In genomic region chr12:104751331-104751813, GRCm38 (mm10) we compare ENCODE assay signal across 8 mouse cellular contexts. TPM values are rescaled to one million over a fixed set of nuclear protein-coding genes. Genes with fewer than 3 reads are reported as not detected.
DNase-seq lines count a peak whose midpoint lies in the region; ATAC-seq lines count a peak whose summit lies in the region.

No protein-coding gene starts in this region.

- H3K9me3 ChIP-seq in kidney, embryonic 15.5 days (replicated peaks), result no peaks in the 10 kb centered on the region
- no peaks in the 10 kb centered on the region for H3K9me3 ChIP-seq in megakaryocyte, embryonic 14.5 days
- no peaks in the 10 kb centered on the region for H3K9me3 ChIP-seq in stomach, embryonic 14.5 days (ENCODE audit: control insufficient read depth, low read depth, low read length)

- peak overlapping the region; percentile 92 for H3K4me3 ChIP-seq in kidney, embryonic 15.5 days (replicated peaks)
- peak overlapping the region; percentile 95 for H3K4me3 ChIP-seq in megakaryocyte, embryonic 14.5 days (replicated peaks)
- H3K4me3 ChIP-seq in stomach, embryonic 14.5 days (ENCODE audit: low read depth, low read length), result peak overlapping the region; percentile 85

- H3K36me3 ChIP-seq in kidney, embryonic 15.5 days, result peaks cover 9% of the 10 kb centered on the region; the same call in 1 of the 2 replicates
- peaks cover 21% of the 10 kb centered on the region for H3K36me3 ChIP-seq in megakaryocyte, embryonic 14.5 days (replicated peaks; ENCODE audit: low read length)
- H3K36me3 ChIP-seq in stomach, embryonic 14.5 days (ENCODE audit: control insufficient read depth, insufficient read depth, low read length), result no peaks in the 10 kb centered on the region

- WGBS in kidney, embryonic 15.5 days, result under 1% methylated on average over 45 of the region's 52 CpGs
- WGBS in stomach, embryonic 14.5 days, result under 1% methylated on average over 52 of the region's 52 CpGs

- peak overlapping the region; percentile 96 for H3K27ac ChIP-seq in kidney, embryonic 15.5 days
- peak overlapping the region; percentile 84 for H3K27ac ChIP-seq in stomach, embryonic 14.5 days (ENCODE audit: low read length)

- DNase-seq in frontal cortex, adult 2 months (ENCODE audit: extremely low spot score in 1 of 2, low spot score in 1 of 2), result no peak
- peak; percentile 20 for DNase-seq in 3T3-L1 (ENCODE audit: low read depth, low spot score)
- peak; percentile 78 to 81 for DNase-seq in cerebellum, postnatal 10 days
- peak; percentile 38 for DNase-seq in gastrocnemius, postnatal 25 days

- H3K9ac ChIP-seq in kidney, embryonic 15.5 days, result peak overlapping the region; percentile 92
- H3K9ac ChIP-seq in stomach, embryonic 14.5 days (replicated peaks; ENCODE audit: low read depth, low read length), result peak overlapping the region; percentile 95

- peak; percentile 2; the same call in 1 of the 2 replicates for ATAC-seq in frontal cortex, adult (ENCODE audit: low TSS enrichment)
- peak; percentile 61 for ATAC-seq in kidney, embryonic 15.5 days (replicated peaks; ENCODE audit: low FRiP score)
- peak; percentile 50 for ATAC-seq in stomach, embryonic 14.5 days (ENCODE audit: insufficient number of reproducible peaks, insufficient read depth, low FRiP score, low read depth)

- H3K4me1 ChIP-seq in kidney, embryonic 15.5 days, result peaks cover 33% of the 10 kb centered on the region
- peaks cover 63% of the 10 kb centered on the region for H3K4me1 ChIP-seq in megakaryocyte, embryonic 14.5 days
- H3K4me1 ChIP-seq in stomach, embryonic 14.5 days (ENCODE audit: control insufficient read depth, insufficient read depth, low read length), result peaks cover 24% of the 10 kb centered on the region

- peak overlapping the region; percentile 91 for H3K4me2 ChIP-seq in kidney, embryonic 15.5 days
- peak overlapping the region; percentile 91 for H3K4me2 ChIP-seq in stomach, embryonic 14.5 days (replicated peaks; ENCODE audit: low read depth, low read length)

- no peaks in the 10 kb centered on the region for H3K27me3 ChIP-seq in kidney, embryonic 15.5 days
- H3K27me3 ChIP-seq in megakaryocyte, embryonic 14.5 days (replicated peaks), result no peaks in the 10 kb centered on the region
- no peaks in the 10 kb centered on the region for H3K27me3 ChIP-seq in stomach, embryonic 14.5 days (ENCODE audit: control insufficient read depth, insufficient read depth, low read length)

RNA-seq across cellular contexts. Expression of gene Dicer1, which starts 0.4 kb away (rescaled TPM):
- polyA plus RNA-seq in frontal cortex, adult 2 months (2012; rRNA removed), result 20.4 and 21.8 TPM in 2 replicates
- total RNA-seq in gastrocnemius, postnatal 25 days (2021), result 10 to 100 TPM; 27.8 to 31.2 TPM
- polyA plus RNA-seq in kidney, embryonic 15.5 days (2015; fragmentation: Nextera tagmentation; extraction: Ambion mirVana), result 28.9 and 29.8 TPM in 2 replicates
- 3.1 and 5.8 TPM in 2 replicates for polyA plus RNA-seq in megakaryocyte, embryonic 14.5 days (2012; ENCODE audit: insufficient read depth, low replicate concordance)
- 31.7 and 33.0 TPM in 2 replicates for polyA plus RNA-seq in stomach, embryonic 14.5 days (2014; fragmentation: Nextera tagmentation; extraction: Ambion mirVana)

Comparison
In these comparisons a context has a peak if more than half of its experiments do, and no peak if none do; other contexts are left out.
1. ATAC-seq: peak in every context shown above with its lines; median percentile 61 in kidney, embryonic 15.5 days; 50 in stomach, embryonic 14.5 days; 2 in frontal cortex, adult.
2. DNase-seq: peak in 3T3-L1 (single experiment), cerebellum, postnatal 10 days (2 of 2) and gastrocnemius, postnatal 25 days (single experiment); none in frontal cortex, adult 2 months (0 of 2).
3. Peak in every context shown above with its lines, with median percentiles within 50 percentile points of each other: H3K4me3 ChIP-seq.